10 mouse cellular contexts compared by ENCODE assay signal in genomic region chr7:109804843-109805242, GRCm38 (mm10). TPM values are rescaled to one million over a fixed set of nuclear protein-coding genes. Genes with fewer than 3 reads are reported as not detected.
DNase-seq lines count a peak whose midpoint lies in the region; ATAC-seq and TF ChIP-seq lines count a peak whose summit lies in the region.
"Had no signal": no experiment of that assay in that cellular context is flagged by ENCODE, and none has a peak within 500 bp of the region (broad histone marks: within the 10 kb centered on the region; RNA-seq: fewer than 3 reads in every experiment).

No protein-coding gene starts in this region.

- peak; percentile 90 for ATAC-seq in megakaryocyte progenitor cell, adult 5-6 weeks (replicated peaks; ENCODE audit: poor library complexity)

- no peak overlapping the region for H3K4me3 ChIP-seq in testis, adult 2 months (ENCODE audit: control insufficient read depth, low read depth, low read length)
- H3K4me3 ChIP-seq: neural tube, embryonic 12.5 days had no signal

- peak; percentile 26 for DNase-seq in gastrocnemius, postnatal 10 days
- no peak for DNase-seq in gastrocnemius, adult 18-20 months (ENCODE audit: low spot score)
- no peak for DNase-seq in testis, postnatal 10 days (ENCODE audit: low spot score)
- DNase-seq in cerebellum, postnatal 36 days: peak; percentile 28 to 43
- DNase-seq in layer of hippocampus, adult 11-12 months (ENCODE audit: low spot score): no peak
- no peak for DNase-seq in layer of hippocampus, adult 9-10 months (ENCODE audit: low spot score)

- no peaks in the 10 kb centered on the region for H3K36me3 ChIP-seq in testis, adult 2 months (ENCODE audit: control insufficient read depth, insufficient read depth, low read length)

- H3K27me3 ChIP-seq in testis, adult 2 months (ENCODE audit: control insufficient read depth, insufficient read depth, low read length): no peaks in the 10 kb centered on the region
- H3K27me3 ChIP-seq: neural tube, embryonic 12.5 days had no signal

- no peaks in the 10 kb centered on the region for H3K4me1 ChIP-seq in testis, adult 2 months (ENCODE audit: control insufficient read depth, insufficient read depth, low read length)
- H3K4me1 ChIP-seq: neural tube, embryonic 12.5 days had no signal

- TF ChIP-seq CTCF in testis, adult 2 months (IDR thresholded peaks at IDR 0.05; ENCODE audit: control insufficient read depth, insufficient read depth, insufficient replicate concordance, low read depth, low read length): peak; percentile 11; the same call in 1 of the 2 replicates

- no peak overlapping the region for H3K27ac ChIP-seq in testis, adult 2 months (ENCODE audit: control insufficient read depth, insufficient read depth, low read depth, low read length)
- H3K27ac ChIP-seq: neural tube, embryonic 12.5 days had no signal

- TF ChIP-seq POLR2A in testis, adult 2 months (IDR thresholded peaks at IDR 0.05; ENCODE audit: control insufficient read depth, low read depth, low read length): no peak

RNA-seq across cellular contexts. Expression of gene Nrip3, which starts 23.0 kb away (rescaled TPM):
- total RNA-seq in gastrocnemius, postnatal 10 days (2021): under 1 TPM; 0.14 to 0.43 TPM
- under 1 TPM; 0.09 to 0.31 TPM for total RNA-seq in gastrocnemius, adult 18-20 months (2021)
- 2.1 and 2.3 TPM in 2 replicates for polyA plus RNA-seq in testis, adult 2 months (2012; rRNA removed)
- total RNA-seq in megakaryocyte progenitor cell, adult 5-6 weeks (2015): not detected in 2 replicates
- total RNA-seq in megakaryocyte progenitor cell, adult 5-6 weeks (2017): 0.04 TPM in 1 of 2 replicates, not detected in the other
- total RNA-seq: hematopoietic stem cell, adult 5-6 weeks had no signal

RNA-seq across cellular contexts. Expression of gene Tmem9b, which starts 52.2 kb away (rescaled TPM):
- 10 to 100 TPM; 24.7 to 26.9 TPM for total RNA-seq in gastrocnemius, postnatal 10 days (2021)
- total RNA-seq in gastrocnemius, adult 18-20 months (2021): 10 to 100 TPM; 28.8 to 29.0 TPM
- 29.3 and 31.5 TPM in 2 replicates for polyA plus RNA-seq in testis, adult 2 months (2012; rRNA removed)
- 40.5 and 46.5 TPM in 2 replicates for total RNA-seq in megakaryocyte progenitor cell, adult 5-6 weeks (2015)
- 16.6 and 26.2 TPM in 2 replicates for total RNA-seq in megakaryocyte progenitor cell, adult 5-6 weeks (2017)

Comparison
In these comparisons a context has a peak if more than half of its experiments do, and no peak if none do; other contexts are left out.
1. DNase-seq: peak in gastrocnemius, postnatal 10 days (single experiment) and cerebellum, postnatal 36 days (2 of 2); none in gastrocnemius, adult 18-20 months (single experiment), testis, postnatal 10 days (single experiment), layer of hippocampus, adult 11-12 months (single experiment) and layer of hippocampus, adult 9-10 months (single experiment).